Mouse (Mus musculus) myocyte (in vitro differentiated cells): ENCODE results near the gene Stk11ip. TPM values are rescaled to one million over a fixed set of nuclear protein-coding genes. Genes with fewer than 3 reads are reported as not detected.
A peak's percentile ranks its signal among the peaks of the same experiment; 100 is the strongest.

Experiments
- H3K27me3 ChIP-seq: one replicate; pipeline ENCODE4 v1.6.1; 2011; ENCODE audit not compliant: control insufficient read depth, insufficient read depth, insufficient read length
- H3K36me3 ChIP-seq: one replicate; pipeline ENCODE4 v1.6.1; 2011; ENCODE audit not compliant: control insufficient read depth, insufficient read depth
- H3K4me2 ChIP-seq: one replicate; pipeline ENCODE4 v1.6.1; 2011; ENCODE audit warnings: low read depth, control low read depth
- H3K4me3 ChIP-seq: one replicate; pipeline ENCODE4 v1.5.1; 2011; ENCODE audit warnings: mild to moderate bottlenecking, control low read depth, moderate library complexity
- H3K79me2 ChIP-seq: one replicate; pipeline ENCODE4 v1.6.1; 2011; ENCODE audit not compliant: control insufficient read depth, insufficient read depth
- H3ac ChIP-seq: one replicate; pipeline ENCODE4 v1.6.1; 2011; ENCODE audit not compliant: control insufficient read depth, insufficient read length
- CEBPB ChIP-seq: IDR thresholded peaks from 2 replicates; pipeline ENCODE4 v1.6.1; 2011; ENCODE audit warnings: mild to moderate bottlenecking, moderate library complexity; ENCODE audit not compliant: poor library complexity, insufficient read depth, severe bottlenecking
- E2F4 ChIP-seq: IDR thresholded peaks from one replicate; pipeline ENCODE4 v1.6.1; 2011; ENCODE audit warnings: mild to moderate bottlenecking, control low read depth, moderate library complexity; ENCODE audit not compliant: insufficient read depth
- MAX ChIP-seq: IDR thresholded peaks from one replicate; pipeline ENCODE4 v1.6.1; 2011; ENCODE audit warnings: low read depth, mild to moderate bottlenecking, control low read depth
- MYOD1 ChIP-seq, 3 experiments: IDR thresholded peaks; one replicate each; pipeline ENCODE4 v1.6.1; 2011; ENCODE audit warnings: control low read depth in 2 of 3, low read depth in 2 of 3, mild to moderate bottlenecking in 2 of 3, moderate library complexity in 1 of 3; ENCODE audit not compliant: insufficient read length in 2 of 3, control insufficient read depth in 1 of 3
- MYOG ChIP-seq, 3 experiments: IDR thresholded peaks; one replicate each; pipeline ENCODE4 v1.6.1; 2011; ENCODE audit warnings: control low read depth in 2 of 3, low read depth in 2 of 3, mild to moderate bottlenecking in 2 of 3; ENCODE audit not compliant: insufficient read length in 2 of 3, control insufficient read depth in 1 of 3, insufficient read depth in 1 of 3
- POLR2A ChIP-seq: IDR thresholded peaks from one replicate; pipeline ENCODE4 v1.6.1; 2011; ENCODE audit warnings: low read depth, mild to moderate bottlenecking, control low read depth, moderate library complexity; ENCODE audit not compliant: insufficient read length
- POLR2AphosphoS2 ChIP-seq: IDR thresholded peaks from one replicate; pipeline ENCODE4 v1.6.1; 2011; ENCODE audit warnings: low read depth, control low read depth; ENCODE audit not compliant: insufficient read length
- REST ChIP-seq: IDR thresholded peaks from one replicate; pipeline ENCODE4 v1.6.1; 2011; ENCODE audit warnings: mild to moderate bottlenecking, control low read depth, moderate library complexity; ENCODE audit not compliant: insufficient read depth, insufficient read length
- SRF ChIP-seq: IDR thresholded peaks from one replicate; pipeline ENCODE4 v1.6.1; 2011; ENCODE audit warnings: low read depth; ENCODE audit not compliant: control insufficient read depth, insufficient read length
- TCF12 ChIP-seq: IDR thresholded peaks from one replicate; pipeline ENCODE4 v1.6.1; 2011; ENCODE audit warnings: mild to moderate bottlenecking, control low read depth; ENCODE audit not compliant: poor library complexity, insufficient read depth, severe bottlenecking
- TCF3 ChIP-seq: IDR thresholded peaks from one replicate; pipeline ENCODE4 v1.6.1; 2011; ENCODE audit warnings: low read depth, control low read depth; ENCODE audit not compliant: insufficient read length
- USF1 ChIP-seq: IDR thresholded peaks from one replicate; pipeline ENCODE4 v1.6.1; 2011; ENCODE audit warnings: low read depth, mild to moderate bottlenecking, control low read depth, moderate library complexity
- polyA plus RNA-seq: library from polyadenylated mRNA; unstranded; fragments of >200 nt; fragmentation: generic; extraction: Trizol; gene quantifications from one replicate; pipeline ENCODE4 v1.2.1, GENCODE M21; 2012; ENCODE audit warnings: missing spikeins

The Stk11ip gene
- polyA plus RNA-seq, 1 experiment, result 33.3 TPM

DNA sequence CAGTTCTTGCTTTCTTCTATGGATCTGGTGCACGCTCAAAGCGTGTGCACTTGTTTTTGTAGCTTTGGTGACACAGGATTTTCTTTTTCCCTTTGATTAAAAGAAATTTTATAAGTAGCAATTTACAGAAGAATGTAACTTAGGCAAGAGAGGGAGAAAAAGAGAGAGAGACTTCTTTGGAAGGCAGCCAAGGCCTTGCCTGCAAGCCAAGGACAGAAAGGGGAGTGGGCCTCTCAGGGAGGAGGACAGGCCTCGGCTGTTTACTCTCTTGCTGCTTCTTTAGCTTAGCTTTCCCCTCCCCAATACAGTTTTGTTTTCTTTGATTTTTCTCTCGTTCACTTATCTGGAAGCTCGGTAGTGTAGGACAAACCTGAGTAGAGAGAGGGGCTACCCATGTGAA, 1.8 kb upstream of the Stk11ip start:
- H3K36me3 ChIP-seq, result no peaks in the 10 kb centered on the region
- H3ac ChIP-seq, result no peak overlapping the region
- no peak overlapping the region for H3K4me2 ChIP-seq
- H3K4me3 ChIP-seq, result no peak overlapping the region
- peaks cover 4% of the 10 kb centered on the region for H3K79me2 ChIP-seq
- no peaks in the 10 kb centered on the region for H3K27me3 ChIP-seq
- TF ChIP-seq MYOD1 (IDR thresholded peaks at IDR 0.05; ENCODE audit: control insufficient read depth in 1 of 3, insufficient read length in 2 of 3, low read depth in 2 of 3) (no peak), POLR2AphosphoS2 (no peak), MAX (no peak), TCF12 (no peak), USF1 (no peak), MYOG (IDR thresholded peaks at IDR 0.05; ENCODE audit: control insufficient read depth in 1 of 3, insufficient read depth in 1 of 3, insufficient read length in 2 of 3, low read depth in 2 of 3) (no peak), CEBPB (no peak), TCF3 (no peak), SRF (no peak), REST (no peak), POLR2A (no peak)

DNA sequence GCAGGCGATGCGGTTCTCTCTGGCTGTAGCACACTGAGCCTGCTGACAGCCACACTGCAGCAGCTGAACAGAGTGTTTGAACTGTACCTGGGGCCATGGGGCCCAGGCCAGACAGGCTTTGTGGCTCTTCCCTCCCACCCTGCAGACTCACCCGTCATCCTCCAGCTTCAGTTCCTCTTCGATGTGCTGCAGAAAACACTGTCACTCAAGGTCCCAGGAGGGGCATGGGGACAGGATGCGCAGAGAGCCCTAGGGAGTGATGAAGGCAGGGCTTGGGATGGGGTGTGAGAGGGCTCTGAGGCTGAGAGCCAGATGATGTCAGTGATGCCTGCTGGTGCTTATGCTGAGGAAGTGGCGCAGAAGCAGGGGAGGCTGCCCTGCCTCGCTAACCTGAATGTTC, 3.4 kb downstream of the Stk11ip start:
- no peaks in the 10 kb centered on the region for H3K36me3 ChIP-seq
- no peaks in the 10 kb centered on the region for H3K27me3 ChIP-seq
- no peak overlapping the region for H3ac ChIP-seq
- no peak for TF ChIP-seq MYOG (IDR thresholded peaks at IDR 0.05; ENCODE audit: control insufficient read depth in 1 of 3, insufficient read depth in 1 of 3, insufficient read length in 2 of 3, low read depth in 2 of 3)
- TF ChIP-seq USF1, result no peak
- TF ChIP-seq E2F4, result no peak
- no peak for TF ChIP-seq REST
- no peak for TF ChIP-seq POLR2A
- TF ChIP-seq SRF, result no peak
- no peak for TF ChIP-seq TCF12
- no peak for TF ChIP-seq TCF3
- TF ChIP-seq MYOD1 (IDR thresholded peaks at IDR 0.05; ENCODE audit: control insufficient read depth in 1 of 3, insufficient read length in 2 of 3, low read depth in 2 of 3), result no peak
- no peak for TF ChIP-seq MAX
- no peak for TF ChIP-seq POLR2AphosphoS2
- no peak for TF ChIP-seq CEBPB
- H3K79me2 ChIP-seq, result peaks cover 4% of the 10 kb centered on the region
- no peak overlapping the region for H3K4me2 ChIP-seq
- H3K4me3 ChIP-seq, result no peak overlapping the region

GRCm38 (mm10) chr1:75530546-75530945, 9.2 kb downstream of the Stk11ip start:
- H3ac ChIP-seq, result no peak overlapping the region
- H3K4me3 ChIP-seq, result no peak overlapping the region
- H3K4me2 ChIP-seq, result no peak overlapping the region
- no peaks in the 10 kb centered on the region for H3K79me2 ChIP-seq
- H3K27me3 ChIP-seq, result no peaks in the 10 kb centered on the region
- TF ChIP-seq MYOD1 (IDR thresholded peaks at IDR 0.05; ENCODE audit: control insufficient read depth in 1 of 3, insufficient read length in 2 of 3, low read depth in 2 of 3) (no peak), TCF12 (no peak), TCF3 (no peak)
- H3K36me3 ChIP-seq, result no peaks in the 10 kb centered on the region

GRCm38 (mm10) chr1:75532280-75533172, 11.2 kb downstream of the Stk11ip start:
- Histone ChIP-seq H3K4me3 (peak overlapping the region; percentile 5), H3ac (no peak overlapping the region), H3K27me3 (no peaks in the 10 kb centered on the region), H3K79me2 (no peaks in the 10 kb centered on the region), H3K36me3 (no peaks in the 10 kb centered on the region), H3K4me2 (peak overlapping the region; percentile 44)
- TF ChIP-seq REST (no peak), SRF (no peak), CEBPB (no peak), E2F4 (no peak), MYOG (IDR thresholded peaks at IDR 0.05; ENCODE audit: control insufficient read depth in 1 of 3, insufficient read depth in 1 of 3, insufficient read length in 2 of 3, low read depth in 2 of 3) (peak; percentile 67 to 89 (median 70)), POLR2AphosphoS2 (peak; percentile 14), POLR2A (peak; percentile 25), USF1 (peak; percentile 0), TCF12 (peak; percentile 52), TCF3 (no peak), MYOD1 (IDR thresholded peaks at IDR 0.05; ENCODE audit: control insufficient read depth in 1 of 3, insufficient read length in 2 of 3, low read depth in 2 of 3) (peak; percentile 56 to 96 (median 79)), MAX (no peak)
